In the genomic region with DNA sequence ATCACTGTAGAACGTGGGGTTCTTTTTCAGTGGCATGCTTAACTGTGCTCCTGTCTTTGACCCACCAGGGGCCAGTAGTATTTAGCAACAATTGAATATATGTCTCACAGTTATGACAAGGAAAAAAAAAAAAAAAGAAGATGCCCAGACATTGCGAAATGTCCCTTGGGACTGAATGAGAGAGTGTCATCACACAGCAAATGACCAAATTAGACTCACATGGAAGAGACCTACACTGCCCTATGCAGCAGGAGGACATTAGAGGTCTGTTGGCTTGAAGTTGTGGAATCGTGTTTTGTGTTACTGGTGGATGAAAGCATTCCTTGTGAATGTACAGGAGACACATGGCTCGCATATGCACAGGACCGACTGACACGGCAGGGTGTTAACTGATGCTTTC, we compare ENCODE assay signal across 27 mouse cellular contexts.
DNase-seq lines count a peak whose midpoint lies in the region; ATAC-seq and TF ChIP-seq lines count a peak whose summit lies in the region.
"Had no signal": no experiment of that assay in that cellular context is flagged by ENCODE, and none has a peak within 500 bp of the region (broad histone marks: within the 10 kb centered on the region; RNA-seq: fewer than 3 reads in every experiment).

No protein-coding gene starts in this region.

- WGBS in lung, embryonic 14.5 days: 60% methylated on average over 6 of the region's 6 CpGs

- no peaks in the 10 kb centered on the region for H3K79me2 ChIP-seq in C2C12 (ENCODE audit: control insufficient read depth, insufficient read depth)
- H3K79me2 ChIP-seq in myocyte (ENCODE audit: control insufficient read depth, insufficient read depth): no peaks in the 10 kb centered on the region

- H3K79me3 ChIP-seq in C2C12 (ENCODE audit: low read depth): no peaks in the 10 kb centered on the region

- DNase-seq in lung, embryonic 14.5 days: peak; percentile 27
- DNase-seq in lung, postnatal 14 days: no peak
- DNase-seq in retina, postnatal 1 day: no peak
- no peak for DNase-seq in heart, postnatal 10 days
- DNase-seq: adrenal gland, adult 2 months; adrenal gland, postnatal 14 days; cerebellum, adult 11 months; cerebellum, adult 8-10 months; cerebellum, postnatal 10 days; cerebellum, postnatal 36 days; gastrocnemius, adult 2 months; gastrocnemius, postnatal 14 days; heart, adult 18-20 months; heart, postnatal 14 days; heart, postnatal 4 days had no signal

- no peak for ATAC-seq in lung, embryonic 14.5 days (ENCODE audit: insufficient read depth)
- peak; percentile 85 for ATAC-seq in granulocyte monocyte progenitor cell, adult 5-6 weeks (replicated peaks; ENCODE audit: poor library complexity, severe bottlenecking)
- ATAC-seq: forebrain, embryonic 13.5 days; forebrain, embryonic 16.5 days; hindbrain, postnatal 0 days; Patski had no signal

- intact Hi-C loops in heart, postnatal 10 days (cut with DNase I): no loop called here

- no peaks in the 10 kb centered on the region for H3K9me3 ChIP-seq in lung, embryonic 14.5 days (ENCODE audit: low read depth, low read length)
- H3K9me3 ChIP-seq: forebrain, embryonic 10.5 days; forebrain, embryonic 13.5 days; heart, embryonic 12.5 days; heart, embryonic 15.5 days had no signal

- 0 out of 2 replicates have a peak, but pooled peaks cover 5% of the 10 kb centered on the region for H3K4me1 ChIP-seq in lung, embryonic 14.5 days (ENCODE audit: insufficient read depth)
- H3K4me1 ChIP-seq: forebrain, embryonic 10.5 days; forebrain, embryonic 13.5 days; heart, embryonic 12.5 days; heart, embryonic 15.5 days had no signal

- no peak for TF ChIP-seq POLR2A in myocyte (IDR thresholded peaks at IDR 0.05; ENCODE audit: insufficient read length, low read depth)

- no peaks in the 10 kb centered on the region for H3K36me3 ChIP-seq in lung, embryonic 14.5 days (ENCODE audit: insufficient read depth)
- no peaks in the 10 kb centered on the region for H3K36me3 ChIP-seq in C2C12 (ENCODE audit: control insufficient read depth, insufficient read depth)
- no peaks in the 10 kb centered on the region for H3K36me3 ChIP-seq in myocyte (ENCODE audit: control insufficient read depth, insufficient read depth)
- H3K36me3 ChIP-seq: forebrain, embryonic 10.5 days; G1E; heart, embryonic 12.5 days; heart, embryonic 15.5 days had no signal

- no peak overlapping the region for H3K27ac ChIP-seq in lung, embryonic 14.5 days (ENCODE audit: low read depth)
- H3K27ac ChIP-seq: forebrain, embryonic 10.5 days; forebrain, embryonic 13.5 days; gastrocnemius, adult 2 months; heart, embryonic 15.5 days; hindbrain, embryonic 14.5 days; hindbrain, postnatal 0 days had no signal

- no peak overlapping the region for H3K4me2 ChIP-seq in lung, embryonic 14.5 days
- H3K4me2 ChIP-seq in myocyte (ENCODE audit: low read depth): no peak overlapping the region
- H3K4me2 ChIP-seq: forebrain, embryonic 13.5 days; heart, embryonic 12.5 days; heart, embryonic 15.5 days; hindbrain, embryonic 14.5 days had no signal

- H3K9ac ChIP-seq in lung, embryonic 14.5 days: no peak overlapping the region
- H3K9ac ChIP-seq: forebrain, embryonic 13.5 days; heart, embryonic 12.5 days; heart, embryonic 15.5 days; hindbrain, embryonic 14.5 days had no signal

- H3K4me3 ChIP-seq in lung, embryonic 14.5 days (ENCODE audit: low read depth, low read length): no peak overlapping the region
- H3K4me3 ChIP-seq in C2C12 (ENCODE audit: insufficient read depth, poor library complexity, severe bottlenecking) (no peak overlapping the region), myocyte (no peak overlapping the region)
- H3K4me3 ChIP-seq: forebrain, embryonic 10.5 days; forebrain, embryonic 13.5 days; gastrocnemius, adult 2 months; heart, embryonic 12.5 days; heart, embryonic 15.5 days had no signal

- H3ac ChIP-seq in C2C12 (ENCODE audit: control insufficient read depth, insufficient read length, low read depth) (no peak overlapping the region), myocyte (ENCODE audit: control insufficient read depth, insufficient read length) (no peak overlapping the region)

- TF ChIP-seq CTCF in lung, embryonic 14.5 days (IDR thresholded peaks at IDR 0.05; ENCODE audit: low read depth): no peak
- TF ChIP-seq CTCF in C2C12 (IDR thresholded peaks at IDR 0.05; ENCODE audit: control insufficient read depth, insufficient read depth, insufficient read length): no peak

- H3K27me3 ChIP-seq in lung, embryonic 14.5 days (ENCODE audit: insufficient read depth, low read length): no peaks in the 10 kb centered on the region
- H3K27me3 ChIP-seq in C2C12 (ENCODE audit: control insufficient read depth, insufficient read depth, insufficient read length) (no peaks in the 10 kb centered on the region), myocyte (ENCODE audit: control insufficient read depth, insufficient read depth, insufficient read length) (no peaks in the 10 kb centered on the region)
- H3K27me3 ChIP-seq: forebrain, embryonic 13.5 days; heart, embryonic 12.5 days; heart, embryonic 15.5 days; Patski had no signal

TF ChIP-seq in C2C12, 6 proteins besides CTCF, POLR2A, EP300 and RAD21:
- TF ChIP-seq FOSL1 (IDR thresholded peaks at IDR 0.05; ENCODE audit: insufficient read depth, low read length, poor library complexity, severe bottlenecking) (no peak), USF1 (IDR thresholded peaks at IDR 0.05; ENCODE audit: low read depth) (no peak), CEBPB (IDR thresholded peaks at IDR 0.05; ENCODE audit: low read depth) (peak; percentile 47), MYOD1 (IDR thresholded peaks at IDR 0.05; ENCODE audit: control insufficient read depth, insufficient read length, low read depth) (no peak), MAX (IDR thresholded peaks at IDR 0.05) (no peak)

TF ChIP-seq in myocyte, 11 proteins besides CTCF, POLR2A, EP300 and RAD21:
- TF ChIP-seq TCF3 (IDR thresholded peaks at IDR 0.05; ENCODE audit: insufficient read length, low read depth): no peak
- 0 out of 2 replicates have a peak, but pooled peaks have one; percentile 36 for TF ChIP-seq CEBPB (IDR thresholded peaks at IDR 0.05; ENCODE audit: insufficient read depth, poor library complexity, severe bottlenecking)
- TF ChIP-seq SRF (IDR thresholded peaks at IDR 0.05; ENCODE audit: control insufficient read depth, insufficient read length, low read depth): no peak
TF ChIP-seq in myocyte: peak in this region for 1.
